Mouse (Mus musculus) liver, postnatal 0 days (tissue): ENCODE data around the gene Phf20. TPM values are rescaled to one million over a fixed set of nuclear protein-coding genes. Genes with fewer than 3 reads are reported as not detected.

ENCODE experiments used
- ATAC-seq: fragments of 200-750 bp; cut with Nextera tagmentation; 2 replicates; pipeline ENCODE4 v1.8.0; 2017; ENCODE audit warnings: mild to moderate bottlenecking, moderate library complexity
- DNase-seq: peaks from one replicate; pipeline ENCODE4 v3.0.0-alpha.2; 2016
- H3K27ac ChIP-seq: fragments of 300-500 bp; sonication (generic); 2 replicates; pipeline ENCODE4 v1.5.1; 2014; ENCODE audit warnings: antibody characterized with exemption, moderate library complexity, mild to moderate bottlenecking, low read depth
- H3K27me3 ChIP-seq: fragments of 300-500 bp; sonication (generic); 2 replicates; pipeline ENCODE4 v1.6.1; 2014; ENCODE audit warnings: low read length, control low read depth, mixed read lengths; ENCODE audit not compliant: insufficient read depth
- H3K36me3 ChIP-seq: fragments of 300-500 bp; sonication (generic); replicated peaks from 2 replicates; pipeline ENCODE4 v1.6.1; 2014; ENCODE audit warnings: mild to moderate bottlenecking, control low read depth, low read length, moderate library complexity, mixed read lengths; ENCODE audit not compliant: insufficient read depth
- H3K4me1 ChIP-seq: fragments of 300-500 bp; sonication (generic); 2 replicates; pipeline ENCODE4 v1.6.1; 2014; ENCODE audit warnings: antibody characterized with exemption, mild to moderate bottlenecking, control low read depth; ENCODE audit not compliant: insufficient read depth
- H3K4me2 ChIP-seq: fragments of 300-500 bp; sonication (generic); 2 replicates; pipeline ENCODE4 v1.6.1; 2014; ENCODE audit warnings: low read depth, mild to moderate bottlenecking, low read length, moderate library complexity, mixed read lengths
- H3K4me3 ChIP-seq: fragments of 300-500 bp; sonication (generic); 2 replicates; pipeline ENCODE4 v1.5.1; 2014; ENCODE audit warnings: low read depth, low read length
- H3K9ac ChIP-seq: fragments of 300-500 bp; sonication (generic); replicated peaks from 2 replicates; pipeline ENCODE4 v1.6.1; 2014; ENCODE audit warnings: mild to moderate bottlenecking, moderate library complexity
- H3K9me3 ChIP-seq: fragments of 300-500 bp; sonication (generic); 2 replicates; pipeline ENCODE4 v1.6.1; 2016; ENCODE audit warnings: mild to moderate bottlenecking, control low read depth, low read length, mixed read lengths
- CTCF ChIP-seq: sonication (generic); IDR thresholded peaks from 2 replicates; pipeline ENCODE4 v1.5.1; 2016; ENCODE audit warnings: antibody characterized with exemption, low read depth
- EP300 ChIP-seq: IDR thresholded peaks from 2 replicates; pipeline ENCODE4 v1.6.1; 2016; ENCODE audit warnings: antibody characterized with exemption, low read depth, mild to moderate bottlenecking
- WGBS: fragments of 180-500 bp; shearing (Covaris S2); extraction: QIAGEN DNeasy Blood & Tissue Kit; methylation state at CpG from one replicate; pipeline ENCODE4 v1.1.7; 2014; ENCODE audit not compliant: insufficient replicate concordance; 5-methylcytosine and 5-hydroxymethylcytosine counted together
- polyA plus RNA-seq: library from polyadenylated mRNA; unstranded; fragments of >200 nt; fragmentation: Nextera tagmentation; extraction: Ambion mirVana; gene quantifications from 2 replicates; pipeline ENCODE4 v1.2.1, GENCODE M21; 2015

Gene Phf20
- polyA plus RNA-seq, 1 experiment from 2014 or later = 11.7 TPM

GRCm38 (mm10) chr2:156312297-156312897 lies 116.1 kb downstream of the Phf20 start, which contains the start of the genes Cnbd2 and Scand1:
Cnbd2 (plus strand) TSS chr2:156312299.
Scand1 (minus strand) TSS chr2:156312704.
- peak within 1 kb of the TSS; percentile 92 for H3K9ac ChIP-seq
- peak within 1 kb of the TSS; percentile 82 for H3K4me3 ChIP-seq
- peak; percentile 53 for TF ChIP-seq CTCF
- TF ChIP-seq EP300 = no peak
- no peaks in the 10 kb centered on the region for H3K27me3 ChIP-seq
- H3K4me1 ChIP-seq = peaks cover 9% of the 10 kb centered on the region
- peak; percentile 86 for DNase-seq
- peak within 1 kb of the TSS; percentile 97 for H3K4me2 ChIP-seq
- peak; percentile 89 for ATAC-seq
- under 1% methylated on average over 48 of the region's 49 CpGs for WGBS
- H3K9me3 ChIP-seq = no peaks in the 10 kb centered on the region
- peak within 1 kb of the TSS; percentile 99 for H3K27ac ChIP-seq
- H3K36me3 ChIP-seq = no peaks in the 10 kb centered on the region

- Histone ChIP-seq H3K4me2 (peak overlapping the region; percentile 97), H3K4me1 (peaks cover 9% of the 10 kb centered on the region), H3K27ac (peak overlapping the region; percentile 99), H3K9me3 (no peaks in the 10 kb centered on the region), H3K9ac (peak overlapping the region; percentile 92; the same call in 1 of the 2 replicates), H3K36me3 (no peaks in the 10 kb centered on the region), H3K27me3 (no peaks in the 10 kb centered on the region), H3K4me3 (peak overlapping the region; percentile 82)
- no peak for ATAC-seq
- no peak for DNase-seq
- TF ChIP-seq EP300 (no peak), CTCF (peak; percentile 21; the same call in 1 of the 2 replicates)
- WGBS = 53% methylated on average over 3 of the region's 3 CpGs
Measured at GRCm38 (mm10) chr2:156313153-156313552, 116.9 kb downstream of the Phf20 start.

- no peaks in the 10 kb centered on the region for H3K9me3 ChIP-seq
- no peak overlapping the region for H3K27ac ChIP-seq
- no peak for DNase-seq
- H3K4me3 ChIP-seq = no peak overlapping the region
- no peak overlapping the region for H3K9ac ChIP-seq
- WGBS = 89% methylated on average over 6 of the region's 6 CpGs
- no peaks in the 10 kb centered on the region for H3K27me3 ChIP-seq
- H3K4me2 ChIP-seq = no peak overlapping the region
- peaks cover 9% of the 10 kb centered on the region for H3K4me1 ChIP-seq
- TF ChIP-seq CTCF (no peak), EP300 (no peak)
- H3K36me3 ChIP-seq = no peaks in the 10 kb centered on the region
- no peak for ATAC-seq
Measured at GRCm38 (mm10) chr2:156314811-156315210, 118.5 kb downstream of the Phf20 start.

GRCm38 (mm10) chr2:156318491-156318890 lies 122.2 kb downstream of the Phf20 start:
- TF ChIP-seq CTCF = no peak
- no peak for TF ChIP-seq EP300
- H3K4me2 ChIP-seq = no peak overlapping the region
- no peak overlapping the region for H3K4me3 ChIP-seq
- H3K9ac ChIP-seq = no peak overlapping the region
- no peaks in the 10 kb centered on the region for H3K27me3 ChIP-seq
- peaks cover 3% of the 10 kb centered on the region; the same call in 1 of the 2 replicates for H3K9me3 ChIP-seq
- H3K36me3 ChIP-seq = no peaks in the 10 kb centered on the region
- DNase-seq (no peak), ATAC-seq (no peak)
- no peak overlapping the region for H3K27ac ChIP-seq
- H3K4me1 ChIP-seq = no peaks in the 10 kb centered on the region

- peaks cover 3% of the 10 kb centered on the region; the same call in 1 of the 2 replicates for H3K9me3 ChIP-seq
- H3K4me2 ChIP-seq = no peak overlapping the region
- WGBS = 85% methylated on average over 6 of the region's 6 CpGs
- H3K4me1 ChIP-seq = 0 out of 2 replicates have a peak, but pooled peaks cover 5% of the 10 kb centered on the region
- no peak overlapping the region for H3K4me3 ChIP-seq
- DNase-seq (no peak), ATAC-seq (no peak)
- H3K27ac ChIP-seq = no peak overlapping the region
- no peak for TF ChIP-seq CTCF
- TF ChIP-seq EP300 = no peak
- H3K27me3 ChIP-seq = no peaks in the 10 kb centered on the region
- H3K9ac ChIP-seq = no peak overlapping the region
- H3K36me3 ChIP-seq = no peaks in the 10 kb centered on the region
Measured at GRCm38 (mm10) chr2:156321538-156321937, 125.3 kb downstream of the Phf20 start.

GRCm38 (mm10) chr2:156324116-156324588 lies 127.9 kb downstream of the Phf20 start:
- Histone ChIP-seq H3K9me3 (peaks cover 3% of the 10 kb centered on the region; the same call in 1 of the 2 replicates), H3K9ac (no peak overlapping the region), H3K4me1 (0 out of 2 replicates have a peak, but pooled peaks cover 5% of the 10 kb centered on the region), H3K36me3 (no peaks in the 10 kb centered on the region), H3K4me3 (no peak overlapping the region), H3K27me3 (no peaks in the 10 kb centered on the region), H3K4me2 (peak overlapping the region; percentile 55), H3K27ac (peak overlapping the region; percentile 83)
- TF ChIP-seq CTCF (no peak), EP300 (peak; percentile 50; the same call in 1 of the 2 replicates)
- ATAC-seq (peak; percentile 73), DNase-seq (peak; percentile 55)
- 15% methylated on average over 6 of the region's 6 CpGs for WGBS
